Mouse (Mus musculus): ENCODE measurements around the gene Zfp975. TPM values are rescaled to one million over a fixed set of nuclear protein-coding genes. Genes with fewer than 3 reads are reported as not detected.
"Not testable (repeated sequence)": the region's sequence is repeated elsewhere in the genome, so short reads cannot be mapped to it uniquely, and the experiment has no call there.

Zfp975 gene
- 6.8 and 7.0 TPM in 2 replicates for polyA plus RNA-seq (2016; fragmentation: Nextera tagmentation; extraction: Ambion mirVana)

DNA sequence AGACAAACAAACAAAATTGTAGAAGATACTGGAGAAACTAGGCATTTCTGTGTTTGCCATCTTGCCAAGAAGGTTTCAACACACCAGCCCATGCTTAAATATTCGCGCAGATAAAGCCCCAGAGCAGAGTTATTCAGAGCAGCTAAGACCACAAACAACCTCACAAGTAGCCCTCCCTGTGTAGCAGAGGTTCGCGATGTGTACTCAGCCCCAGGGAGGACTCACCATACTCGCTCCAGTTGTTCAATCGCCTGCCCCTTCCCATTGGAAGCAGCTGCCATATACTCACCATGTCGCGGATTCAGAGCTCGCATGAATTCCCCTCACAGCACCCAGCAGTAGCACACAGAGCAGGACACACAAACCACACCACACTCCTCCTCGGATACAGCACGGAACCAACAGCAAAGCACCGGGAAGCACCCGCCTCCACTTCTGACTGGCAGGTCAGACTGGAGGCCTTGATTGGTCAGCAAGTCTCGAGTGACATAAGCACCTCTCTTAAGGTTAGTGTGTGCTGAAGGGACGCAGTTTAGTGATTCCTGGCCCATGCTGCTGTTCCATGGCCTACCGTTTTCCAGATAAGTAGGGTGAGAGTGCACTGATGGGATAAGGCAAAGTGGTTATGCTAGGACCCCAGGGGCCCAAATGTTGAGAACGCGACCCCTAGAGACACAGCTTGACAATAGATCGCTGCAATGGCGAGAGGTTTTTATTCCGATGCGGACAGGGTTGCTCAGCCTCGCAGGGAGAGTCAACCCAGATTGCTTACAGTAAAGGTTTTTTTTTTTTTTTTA, at the start of gene Zfp975:
Gene Zfp975 (minus strand): TSS at position 381 of the 797 bp plus-strand sequence.
- H3K9me3 ChIP-seq, H3K36me3 ChIP-seq, H3K27me3 ChIP-seq, H3K4me1 ChIP-seq: not testable (repeated sequence)
- Histone ChIP-seq H3K4me2 (replicated peaks) (peak within 1 kb of the TSS; percentile 52), H3K27ac (replicated peaks) (peak within 1 kb of the TSS; percentile 54), H3K4me3 (peak within 1 kb of the TSS; percentile 51), H3K9ac (replicated peaks) (peak within 1 kb of the TSS; percentile 59)
- under 1% methylated on average over 23 of the region's 23 CpGs for WGBS
- ATAC-seq (ENCODE audit: low FRiP score, low read depth) = peak; percentile 100

DNA sequence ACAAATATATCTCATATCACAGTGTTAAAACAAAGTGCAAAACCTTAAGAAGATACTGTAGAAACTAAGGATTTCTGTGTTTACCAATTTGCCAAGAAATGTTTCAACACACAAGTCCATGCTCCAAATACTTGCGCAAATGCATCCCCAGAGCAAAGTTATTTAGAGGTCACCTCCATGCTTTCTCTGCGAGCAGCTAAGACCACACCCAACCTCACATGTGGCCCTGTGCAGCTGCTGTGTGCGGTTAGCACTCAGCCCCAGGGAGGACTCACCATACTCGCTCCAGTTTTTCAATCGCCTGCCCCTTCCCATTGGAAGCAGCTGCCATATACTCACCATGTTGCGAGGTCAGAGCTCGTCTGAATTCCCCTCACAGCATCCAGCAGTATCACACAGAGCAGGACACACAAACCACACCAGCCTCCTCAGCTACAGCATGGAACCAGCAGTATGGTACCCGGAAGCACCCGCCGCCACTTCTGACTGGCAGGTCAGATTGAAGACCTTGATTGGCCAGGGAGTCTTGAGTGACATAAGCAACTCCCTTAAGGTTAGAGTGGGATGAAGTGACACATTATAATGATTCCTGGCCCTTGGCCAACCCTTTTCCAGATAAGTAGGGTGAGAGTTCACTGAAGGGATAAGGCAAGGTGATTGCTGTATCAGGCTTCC, 46.1 kb upstream of the Zfp975 start:
- 91% methylated on average over 10 of the region's 10 CpGs for WGBS

DNA sequence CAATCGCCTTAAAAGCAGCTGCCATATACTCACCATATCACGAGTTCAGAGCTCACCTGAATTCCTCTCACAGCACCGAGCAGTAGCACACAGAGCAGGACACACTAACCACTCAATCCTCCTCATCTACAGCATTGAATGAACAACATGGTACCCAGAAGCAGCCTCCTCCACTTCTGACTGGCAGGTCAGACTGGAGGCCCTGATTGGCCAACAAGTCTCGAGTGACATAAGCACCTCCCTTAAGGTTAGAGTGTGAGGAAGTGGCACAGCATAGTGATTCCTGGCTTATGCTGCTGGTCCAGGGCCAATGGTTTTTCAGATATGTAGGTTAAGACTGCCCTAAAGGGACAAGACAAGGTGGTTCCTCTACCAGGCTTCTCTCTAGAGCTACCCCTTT, 34.4 kb upstream of the Zfp975 start, which contains the start of gene Gm17067:
Gene Gm17067 (minus strand): TSS at position 101 of the 400 bp plus-strand sequence.
- not testable (repeated sequence) for ATAC-seq (ENCODE audit: low FRiP score, low read depth); H3K27me3 ChIP-seq; H3K4me1 ChIP-seq; H3K27ac ChIP-seq (replicated peaks); H3K4me3 ChIP-seq; H3K9ac ChIP-seq (replicated peaks); H3K36me3 ChIP-seq; H3K4me2 ChIP-seq (replicated peaks)
- H3K9me3 ChIP-seq = peaks cover 28% of the 10 kb centered on the region
- 86% methylated on average over 4 of the region's 4 CpGs for WGBS

More for the DNA sequence above, 46.1 kb upstream of the Zfp975 start:
- H3K9me3 ChIP-seq = peaks cover 39% of the 10 kb centered on the region
- ATAC-seq (ENCODE audit: low FRiP score, low read depth) = no peak
- H3K4me2 ChIP-seq (replicated peaks) = no peak overlapping the region
- no peak overlapping the region for H3K9ac ChIP-seq (replicated peaks)
- no peak overlapping the region for H3K4me3 ChIP-seq
- H3K36me3 ChIP-seq = no peaks in the 10 kb centered on the region
- H3K4me1 ChIP-seq = no peaks in the 10 kb centered on the region
- H3K27me3 ChIP-seq = no peaks in the 10 kb centered on the region
- H3K27ac ChIP-seq (replicated peaks) = no peak overlapping the region

DNA sequence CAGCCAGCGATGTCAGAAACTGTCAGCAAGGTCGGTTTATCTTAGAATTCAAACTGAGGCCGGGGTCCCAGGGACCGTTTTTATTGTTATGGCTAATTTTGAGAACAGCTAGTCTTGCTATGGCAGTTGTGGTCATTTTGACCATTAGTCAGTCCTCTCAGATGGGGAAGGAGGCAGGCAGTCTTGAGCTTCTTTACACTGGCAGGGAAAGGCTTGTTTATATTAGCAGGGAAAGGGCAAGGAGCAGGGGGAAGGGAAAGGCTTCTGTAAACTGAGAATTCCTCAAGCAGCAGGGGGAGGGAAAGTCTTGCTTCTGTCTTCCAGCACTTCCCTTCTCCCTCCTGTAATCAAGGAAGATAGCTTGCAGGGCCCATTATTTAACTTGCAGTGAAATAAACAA, 709 bp upstream of the Zfp975 start:
- not testable (repeated sequence) for H3K27ac ChIP-seq (replicated peaks); H3K36me3 ChIP-seq; H3K27me3 ChIP-seq; H3K9me3 ChIP-seq; ATAC-seq (ENCODE audit: low FRiP score, low read depth); H3K4me1 ChIP-seq
- Histone ChIP-seq H3K9ac (replicated peaks) (peak overlapping the region; percentile 59; the same call in 1 of the 2 replicates), H3K4me3 (peak overlapping the region; percentile 51), H3K4me2 (replicated peaks) (peak overlapping the region; percentile 52)
- WGBS = 4% methylated on average over 4 of the region's 4 CpGs

DNA sequence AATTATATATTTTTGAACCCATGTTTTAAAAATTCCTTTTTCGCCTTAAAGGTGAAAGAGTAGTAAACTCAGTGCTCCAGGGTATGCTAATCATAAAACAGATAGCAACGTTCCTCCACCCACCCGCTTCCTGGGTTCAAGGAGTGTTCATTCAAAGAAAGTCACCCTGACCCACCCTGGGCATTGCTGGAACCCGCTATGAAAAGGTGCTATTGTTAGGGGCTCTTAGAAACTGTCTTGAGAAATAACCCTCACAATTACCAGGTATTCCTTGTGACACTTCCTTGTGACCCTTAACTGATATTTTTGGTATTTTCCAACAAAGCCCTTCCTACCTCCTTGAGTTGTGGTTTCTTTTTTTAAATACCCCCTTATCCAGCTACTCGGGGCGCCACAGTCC, 12.5 kb downstream of the Zfp975 start:
- not testable (repeated sequence) for H3K4me2 ChIP-seq (replicated peaks); H3K27me3 ChIP-seq; H3K36me3 ChIP-seq; H3K27ac ChIP-seq (replicated peaks); ATAC-seq (ENCODE audit: low FRiP score, low read depth); H3K4me3 ChIP-seq; H3K4me1 ChIP-seq; H3K9ac ChIP-seq (replicated peaks)
- peaks cover 12% of the 10 kb centered on the region for H3K9me3 ChIP-seq
- WGBS = 89% methylated on average over 6 of the region's 6 CpGs

DNA sequence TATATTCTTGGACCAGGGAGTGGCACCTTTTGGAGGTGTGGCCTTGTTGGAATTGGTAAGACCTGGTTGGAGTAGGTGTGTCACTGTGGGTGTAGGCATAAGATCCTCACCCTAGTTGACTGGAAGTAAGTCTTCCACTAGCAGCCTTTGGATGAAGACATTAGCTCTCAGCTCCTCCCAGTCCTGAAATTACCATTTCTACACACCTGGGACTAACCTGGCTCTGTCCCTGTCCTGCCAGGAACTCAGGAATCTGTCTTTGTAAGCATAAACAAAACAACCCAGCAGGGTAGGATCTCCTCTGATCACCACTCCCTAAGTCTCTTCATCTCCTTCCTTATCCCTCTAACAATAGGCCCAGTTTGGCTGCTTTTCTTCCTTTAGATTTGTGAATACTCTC, 12.9 kb downstream of the Zfp975 start:
- H3K4me1 ChIP-seq; H3K36me3 ChIP-seq; ATAC-seq (ENCODE audit: low FRiP score, low read depth); H3K27ac ChIP-seq (replicated peaks); H3K4me3 ChIP-seq; H3K9ac ChIP-seq (replicated peaks); H3K4me2 ChIP-seq (replicated peaks); H3K27me3 ChIP-seq: not testable (repeated sequence)
- peaks cover 12% of the 10 kb centered on the region for H3K9me3 ChIP-seq

DNA sequence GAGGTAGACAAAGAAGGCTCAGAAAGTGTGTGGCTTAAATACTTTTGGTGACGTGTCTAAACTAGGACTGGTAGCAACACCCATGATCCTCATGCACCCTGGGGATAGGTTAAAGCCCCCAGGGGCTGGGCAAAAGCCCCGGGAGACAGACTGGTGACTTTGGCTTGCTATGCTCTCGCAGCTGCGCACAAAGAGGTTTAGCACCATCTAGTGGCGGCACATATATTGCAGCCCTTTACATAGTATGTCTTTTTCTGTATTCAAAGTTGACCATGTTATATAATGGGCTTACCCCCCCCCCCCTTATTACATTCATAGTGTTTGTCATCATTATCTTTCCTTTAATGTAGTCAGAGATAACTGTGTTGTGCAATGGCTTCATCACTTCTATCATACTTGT, 32.4 kb downstream of the Zfp975 start:
- not testable (repeated sequence) for H3K4me1 ChIP-seq; H3K4me3 ChIP-seq; H3K9me3 ChIP-seq; ATAC-seq (ENCODE audit: low FRiP score, low read depth); H3K9ac ChIP-seq (replicated peaks); H3K27ac ChIP-seq (replicated peaks); H3K4me2 ChIP-seq (replicated peaks); H3K27me3 ChIP-seq
- peaks cover 20% of the 10 kb centered on the region; the same call in 1 of the 2 replicates for H3K36me3 ChIP-seq
- 72% methylated on average over 5 of the region's 5 CpGs for WGBS

DNA sequence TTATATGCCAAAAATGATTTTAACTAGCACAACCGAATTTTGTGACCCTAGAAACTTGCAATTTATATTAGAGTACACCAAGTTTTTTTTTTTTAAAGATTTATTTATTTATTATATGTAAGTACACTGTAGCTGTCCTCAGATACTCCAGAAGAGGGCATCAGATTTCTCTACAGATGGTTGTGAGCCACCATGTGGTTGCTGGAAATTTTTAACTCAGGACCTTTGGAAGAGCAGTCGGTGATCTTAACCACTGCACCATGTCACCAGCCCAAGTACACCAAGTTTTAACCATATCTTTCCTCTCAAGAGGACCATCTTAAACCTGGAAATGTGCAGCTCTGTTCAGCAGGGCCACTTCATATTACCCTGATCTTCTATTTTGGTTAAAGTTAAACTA, 37.3 kb downstream of the Zfp975 start:
- not testable (repeated sequence) for ATAC-seq (ENCODE audit: low FRiP score, low read depth)
- WGBS = 72% methylated on average over 2 of the region's 2 CpGs

DNA sequence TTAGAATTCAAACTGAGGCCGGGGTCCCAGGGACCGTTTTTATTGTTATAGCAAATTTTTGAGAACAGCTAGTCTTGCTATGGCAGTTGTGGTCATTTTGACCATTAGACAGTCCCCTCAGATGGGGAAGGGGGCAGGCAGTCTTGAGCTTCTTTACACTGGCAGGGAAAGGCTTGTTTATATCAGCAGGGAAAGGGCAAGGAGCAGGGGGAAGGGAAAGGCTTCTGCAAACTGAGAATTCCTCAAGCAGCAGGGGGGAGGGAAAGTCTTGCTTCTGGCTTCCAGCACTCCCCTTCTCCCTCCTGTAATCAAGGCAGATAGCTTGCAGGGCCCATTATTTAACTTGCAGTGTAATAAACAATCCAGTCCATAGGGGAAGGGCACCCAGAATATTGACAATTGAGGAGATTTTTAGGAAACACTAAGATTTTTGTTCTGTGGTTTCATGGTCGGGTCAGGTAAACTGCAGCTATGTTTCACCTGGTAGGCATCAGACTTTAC, 49.4 kb downstream of the Zfp975 start:
- not testable (repeated sequence) for H3K27ac ChIP-seq (replicated peaks)
- peak overlapping the region; percentile 42; the same call in 1 of the 2 replicates for H3K4me3 ChIP-seq

More for the DNA sequence above, 37.3 kb downstream of the Zfp975 start:
- H3K9me3 ChIP-seq = peaks cover 11% of the 10 kb centered on the region
- not testable (repeated sequence) for H3K4me2 ChIP-seq (replicated peaks); H3K4me1 ChIP-seq; H3K9ac ChIP-seq (replicated peaks); H3K36me3 ChIP-seq; H3K4me3 ChIP-seq; H3K27me3 ChIP-seq; H3K27ac ChIP-seq (replicated peaks)

DNA sequence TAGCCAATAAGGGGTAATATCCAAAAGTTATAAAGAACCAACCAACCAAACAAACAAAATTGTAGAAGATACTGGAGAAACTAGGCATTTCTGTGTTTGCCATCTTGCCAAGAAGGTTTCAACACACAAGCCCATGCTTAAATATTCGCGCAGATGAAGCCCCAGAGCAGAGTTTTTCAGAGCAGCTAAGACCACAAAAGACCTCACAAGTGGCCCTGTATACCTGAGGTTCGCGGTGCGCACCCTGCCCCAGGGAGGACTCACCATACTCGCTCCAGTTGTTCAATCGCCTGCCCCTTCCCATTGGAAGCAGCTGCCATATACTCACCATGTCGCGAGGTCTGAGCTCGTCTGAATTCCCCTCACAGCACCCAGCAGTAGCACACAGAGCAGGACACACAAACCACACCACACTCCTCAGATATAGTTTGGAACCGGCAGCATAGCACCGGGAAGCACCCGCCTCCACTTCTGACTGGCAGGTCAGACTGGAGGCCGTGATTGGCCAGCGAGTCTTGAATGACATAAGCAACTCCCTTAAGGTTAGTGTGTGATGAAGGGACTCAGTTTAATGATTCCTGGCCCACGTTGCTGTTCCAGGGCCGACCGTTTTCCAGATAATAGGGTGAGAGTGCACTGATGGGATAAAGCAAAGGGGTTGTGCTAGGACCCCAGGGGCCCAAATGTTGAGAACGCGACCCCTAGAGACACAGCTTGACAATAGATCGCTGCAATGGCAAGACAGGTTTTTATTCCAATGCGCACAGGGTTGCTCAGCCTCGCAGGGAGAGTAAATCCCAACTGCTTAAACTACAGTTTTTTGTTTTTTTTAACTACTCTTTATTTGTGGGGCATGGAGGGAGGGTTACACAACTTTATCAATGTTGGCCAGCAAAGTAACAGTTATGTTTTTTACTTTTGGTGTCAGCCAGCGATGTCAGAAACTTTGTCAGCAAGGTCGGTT, 50.1 kb downstream of the Zfp975 start, which contains the start of gene Zfp976:
Gene Zfp976 (minus strand): TSS at position 437 of the 964 bp plus-strand sequence.
- ATAC-seq (ENCODE audit: low FRiP score, low read depth) = peak; percentile 98
- H3K9ac ChIP-seq (replicated peaks) = 0 out of 2 replicates have a peak within 1 kb of the TSS, but pooled peaks have one; percentile 28
- WGBS = 2% methylated on average over 25 of the region's 25 CpGs
- not testable (repeated sequence) for H3K9me3 ChIP-seq; H3K27ac ChIP-seq (replicated peaks); H3K4me1 ChIP-seq; H3K36me3 ChIP-seq; H3K27me3 ChIP-seq
- H3K4me3 ChIP-seq = peak within 1 kb of the TSS; percentile 42
- peak within 1 kb of the TSS; percentile 48 for H3K4me2 ChIP-seq (replicated peaks)

More for the DNA sequence above, 49.4 kb downstream of the Zfp975 start:
- ATAC-seq (ENCODE audit: low FRiP score, low read depth); H3K4me1 ChIP-seq; H3K9me3 ChIP-seq; H3K36me3 ChIP-seq; H3K27me3 ChIP-seq; H3K9ac ChIP-seq (replicated peaks): not testable (repeated sequence)
- peak overlapping the region; percentile 48 for H3K4me2 ChIP-seq (replicated peaks)
- WGBS = 8% methylated on average over 3 of the region's 3 CpGs

DNA sequence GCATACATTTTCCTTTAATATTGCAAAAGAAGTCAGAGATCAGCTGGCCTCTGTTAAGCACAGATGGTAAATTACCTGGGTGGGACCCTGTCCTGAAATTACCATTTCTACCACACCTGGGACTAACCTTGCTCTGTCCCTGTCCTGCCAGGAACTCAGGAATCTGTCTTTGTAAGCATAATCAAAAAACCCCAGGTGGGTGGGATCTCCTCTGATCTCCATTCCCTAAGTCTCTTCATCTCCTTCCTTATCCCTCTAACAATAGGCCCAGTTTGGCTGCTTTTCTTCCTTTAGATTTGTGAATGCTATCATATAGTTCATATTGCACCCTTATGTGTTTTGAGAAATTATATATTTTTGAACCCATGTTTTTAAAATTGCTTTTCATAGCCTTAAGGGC, 61.5 kb downstream of the Zfp975 start:
- not testable (repeated sequence) for H3K27ac ChIP-seq (replicated peaks); H3K9ac ChIP-seq (replicated peaks); H3K4me3 ChIP-seq; H3K4me2 ChIP-seq (replicated peaks); H3K36me3 ChIP-seq; H3K4me1 ChIP-seq; H3K27me3 ChIP-seq; ATAC-seq (ENCODE audit: low FRiP score, low read depth)
- peaks cover 13% of the 10 kb centered on the region; the same call in 1 of the 2 replicates for H3K9me3 ChIP-seq

Measured in midbrain, embryonic 12.5 days (tissue).